Mouse (Mus musculus) forebrain, embryonic 10.5 days (tissue): Measurements from ENCODE around the gene Eva1c. TPM values are rescaled to one million over a fixed set of nuclear protein-coding genes. Genes with fewer than 3 reads are reported as not detected.

Experiments used
- DNase-seq: peaks from one replicate; pipeline ENCODE4 v3.0.0-alpha.2; 2017; ENCODE audit warnings: low spot score; ENCODE audit errors: extremely low spot score
- H3K27ac ChIP-seq: fragments of 300-500 bp; sonication (generic); 2 replicates; pipeline ENCODE4 v1.5.1; 2016; ENCODE audit warnings: mild to moderate bottlenecking
- H3K27me3 ChIP-seq: fragments of 300-500 bp; sonication (generic); 2 replicates; pipeline ENCODE4 v1.6.1; 2016; ENCODE audit warnings: mild to moderate bottlenecking; ENCODE audit not compliant: poor library complexity, severe bottlenecking
- H3K36me3 ChIP-seq: fragments of 300-500 bp; sonication (generic); replicated peaks from 2 replicates; pipeline ENCODE4 v1.6.1; 2016; ENCODE audit warnings: mild to moderate bottlenecking, moderate library complexity
- H3K4me1 ChIP-seq: fragments of 300-500 bp; sonication (generic); 2 replicates; pipeline ENCODE4 v1.6.1; 2016
- H3K4me3 ChIP-seq: fragments of 300-500 bp; sonication (generic); 2 replicates; pipeline ENCODE4 v1.5.1; 2016; ENCODE audit warnings: mild to moderate bottlenecking, moderate library complexity
- H3K9me3 ChIP-seq: fragments of 300-500 bp; sonication (generic); 2 replicates; pipeline ENCODE4 v1.6.1; 2016; ENCODE audit warnings: mild to moderate bottlenecking, moderate library complexity
- WGBS: fragments of 180-500 bp; shearing (Covaris S2); methylation state at CpG from one replicate; pipeline ENCODE4 v1.1.7; 2016; 5-methylcytosine and 5-hydroxymethylcytosine counted together
- polyA plus RNA-seq: library from polyadenylated mRNA; unstranded; fragments of >200 nt; fragmentation: Nextera tagmentation; extraction: Ambion mirVana; gene quantifications from 2 replicates; pipeline ENCODE4 v1.2.1, GENCODE M21; 2016

Gene Eva1c
- polyA plus RNA-seq: 0.33 and 0.48 TPM in 2 replicates

- no peak for DNase-seq
- no peak within 1 kb of the TSS for H3K4me3 ChIP-seq
- H3K9me3 ChIP-seq: no peaks in the 10 kb centered on the region
- no peaks in the 10 kb centered on the region for H3K36me3 ChIP-seq
- H3K27me3 ChIP-seq: peaks cover 45% of the 10 kb centered on the region
- no peak within 1 kb of the TSS for H3K27ac ChIP-seq
- WGBS: 65% methylated on average over 7 of the region's 7 CpGs
- peaks cover 21% of the 10 kb centered on the region for H3K4me1 ChIP-seq
These were observed at the start of gene Eva1c for GRCm38 (mm10) chr16:90826457-90826856. Gene Eva1c, plus strand, starts transcription at chr16:90826719.

DNA sequence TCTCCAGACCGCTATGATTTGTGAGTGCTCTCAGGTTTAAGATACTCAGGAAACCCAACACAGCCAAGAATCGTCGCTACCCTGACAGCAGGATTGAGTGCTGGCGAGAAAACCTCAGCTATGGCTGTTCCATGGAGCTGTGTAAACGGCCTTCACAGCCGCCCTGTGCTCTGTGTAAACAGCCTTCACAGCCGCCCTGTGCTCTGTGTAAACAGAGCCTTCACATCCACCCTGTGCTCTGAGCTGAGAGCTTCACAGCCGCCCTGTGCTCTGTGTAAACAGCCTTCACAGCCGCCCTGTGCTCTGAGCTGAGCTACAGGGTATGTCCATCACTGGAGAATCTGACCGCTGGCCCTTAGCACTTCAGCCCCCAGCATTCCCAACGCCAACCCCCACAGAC is 46.7 kb upstream of the Eva1c start:
- Histone ChIP-seq H3K27ac (no peak overlapping the region), H3K4me3 (no peak overlapping the region), H3K9me3 (no peaks in the 10 kb centered on the region), H3K27me3 (no peaks in the 10 kb centered on the region), H3K4me1 (no peaks in the 10 kb centered on the region), H3K36me3 (peaks cover 98% of the 10 kb centered on the region)
- WGBS: 92% methylated on average over 11 of the region's 11 CpGs
- no peak for DNase-seq

- H3K27me3 ChIP-seq: no peaks in the 10 kb centered on the region
- no peak overlapping the region for H3K27ac ChIP-seq
- WGBS: 94% methylated on average over 11 of the region's 11 CpGs
- H3K9me3 ChIP-seq: no peaks in the 10 kb centered on the region
- no peak overlapping the region for H3K4me3 ChIP-seq
- DNase-seq: no peak
- no peaks in the 10 kb centered on the region for H3K4me1 ChIP-seq
- H3K36me3 ChIP-seq: peaks cover 98% of the 10 kb centered on the region
These were observed 43.2 kb upstream of the Eva1c start for GRCm38 (mm10) chr16:90783302-90783701.

DNA sequence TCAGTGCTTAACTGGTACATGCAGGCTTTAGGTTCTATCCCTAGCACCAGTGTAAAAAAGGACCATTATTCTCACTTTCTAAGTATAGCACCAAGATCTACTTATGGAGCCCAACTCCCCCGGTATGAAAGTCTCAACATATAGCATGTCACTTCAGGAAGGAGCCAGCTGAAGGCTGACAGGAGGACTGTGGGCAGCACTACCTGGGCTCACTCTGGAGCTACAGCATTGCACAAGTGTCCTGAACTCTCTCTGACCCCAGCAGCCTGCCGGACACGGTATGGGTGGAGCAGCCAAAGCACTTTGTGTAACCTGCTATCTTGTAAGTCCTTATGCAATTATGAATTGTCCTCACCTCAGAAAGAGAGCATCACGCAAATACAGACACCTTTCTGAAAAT is 41.3 kb upstream of the Eva1c start:
- no peaks in the 10 kb centered on the region for H3K9me3 ChIP-seq
- peaks cover 98% of the 10 kb centered on the region for H3K36me3 ChIP-seq
- no peak overlapping the region for H3K4me3 ChIP-seq
- 90% methylated on average over 4 of the region's 4 CpGs for WGBS
- H3K27ac ChIP-seq: no peak overlapping the region
- no peak for DNase-seq
- no peaks in the 10 kb centered on the region for H3K27me3 ChIP-seq
- no peaks in the 10 kb centered on the region for H3K4me1 ChIP-seq

- Histone ChIP-seq H3K4me3 (no peak overlapping the region), H3K9me3 (no peaks in the 10 kb centered on the region), H3K27me3 (no peaks in the 10 kb centered on the region), H3K36me3 (peaks cover 100% of the 10 kb centered on the region), H3K4me1 (peaks cover 4% of the 10 kb centered on the region), H3K27ac (no peak overlapping the region)
- 94% methylated on average over 6 of the region's 6 CpGs for WGBS
- DNase-seq: no peak
These were observed 37.9 kb upstream of the Eva1c start for GRCm38 (mm10) chr16:90788580-90788979.

GRCm38 (mm10) chr16:90790946-90791345 is 35.6 kb upstream of the Eva1c start:
- H3K27ac ChIP-seq: no peak overlapping the region
- H3K27me3 ChIP-seq: no peaks in the 10 kb centered on the region
- peaks cover 4% of the 10 kb centered on the region for H3K4me1 ChIP-seq
- H3K9me3 ChIP-seq: no peaks in the 10 kb centered on the region
- H3K4me3 ChIP-seq: no peak overlapping the region
- DNase-seq: no peak
- 92% methylated on average over 6 of the region's 6 CpGs for WGBS
- H3K36me3 ChIP-seq: peaks cover 100% of the 10 kb centered on the region

DNA sequence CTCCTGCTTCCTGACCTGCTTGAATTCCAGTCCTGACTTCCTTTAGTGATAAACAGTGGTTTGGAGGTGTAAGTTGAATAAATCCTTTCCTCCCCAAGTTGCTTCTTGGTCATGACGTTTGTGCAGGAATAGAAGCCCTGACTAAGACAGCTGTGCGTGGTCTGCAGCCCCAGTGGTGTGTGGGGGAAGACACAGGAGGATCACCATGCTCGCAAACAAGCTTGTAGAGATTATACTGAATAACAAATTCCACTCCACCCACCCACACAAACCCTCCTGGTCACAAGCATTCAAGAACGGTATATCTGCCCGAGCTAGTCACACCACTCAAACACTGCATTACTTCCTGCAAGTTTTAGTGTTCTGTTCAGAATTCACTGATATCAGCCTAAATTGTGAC is 34.5 kb upstream of the Eva1c start:
- WGBS: 89% methylated on average over 5 of the region's 5 CpGs
- Histone ChIP-seq H3K9me3 (no peaks in the 10 kb centered on the region), H3K36me3 (peaks cover 97% of the 10 kb centered on the region)

GRCm38 (mm10) chr16:90792500-90792899 is 34.0 kb upstream of the Eva1c start:
- no peak overlapping the region for H3K27ac ChIP-seq
- no peak for DNase-seq
- WGBS: 80% methylated on average over 3 of the region's 3 CpGs
- H3K4me1 ChIP-seq: peaks cover 4% of the 10 kb centered on the region
- H3K27me3 ChIP-seq: no peaks in the 10 kb centered on the region
- peaks cover 97% of the 10 kb centered on the region for H3K36me3 ChIP-seq
- H3K9me3 ChIP-seq: no peaks in the 10 kb centered on the region
- no peak overlapping the region for H3K4me3 ChIP-seq

More for the DNA sequence above, 34.5 kb upstream of the Eva1c start:
- no peak for DNase-seq
- H3K27ac ChIP-seq: no peak overlapping the region
- H3K4me3 ChIP-seq: no peak overlapping the region
- no peaks in the 10 kb centered on the region for H3K27me3 ChIP-seq
- H3K4me1 ChIP-seq: peaks cover 4% of the 10 kb centered on the region

- H3K27me3 ChIP-seq: no peaks in the 10 kb centered on the region
- H3K4me1 ChIP-seq: peaks cover 4% of the 10 kb centered on the region
- H3K36me3 ChIP-seq: peaks cover 97% of the 10 kb centered on the region
- DNase-seq: no peak
- no peak overlapping the region for H3K27ac ChIP-seq
- no peak overlapping the region for H3K4me3 ChIP-seq
- H3K9me3 ChIP-seq: no peaks in the 10 kb centered on the region
These were observed 31.8 kb upstream of the Eva1c start for GRCm38 (mm10) chr16:90794708-90795107.

DNA sequence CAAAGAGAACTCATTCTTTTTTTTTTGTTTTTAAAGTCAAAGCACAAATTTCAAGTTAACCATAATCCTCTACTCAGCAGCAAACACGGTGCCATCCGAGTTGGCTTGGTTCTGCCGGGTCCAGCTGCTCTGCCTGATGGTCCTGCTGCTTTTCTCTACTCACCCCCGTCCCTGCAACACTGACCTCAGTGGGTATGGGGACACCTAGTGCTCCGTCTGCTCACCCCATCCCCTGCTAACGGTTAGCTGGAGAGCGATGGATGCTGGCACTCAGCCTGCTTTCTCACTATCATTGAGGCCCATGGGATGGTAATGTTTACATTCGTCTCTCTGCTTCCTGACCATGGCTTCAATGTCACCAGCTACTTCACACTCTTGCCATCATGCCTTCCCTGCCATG is 28.1 kb upstream of the Eva1c start:
- no peaks in the 10 kb centered on the region for H3K4me1 ChIP-seq
- H3K4me3 ChIP-seq: no peak overlapping the region
- H3K36me3 ChIP-seq: peaks cover 93% of the 10 kb centered on the region
- H3K9me3 ChIP-seq: no peaks in the 10 kb centered on the region
- WGBS: 91% methylated on average over 8 of the region's 8 CpGs
- DNase-seq: no peak
- no peak overlapping the region for H3K27ac ChIP-seq
- H3K27me3 ChIP-seq: no peaks in the 10 kb centered on the region

DNA sequence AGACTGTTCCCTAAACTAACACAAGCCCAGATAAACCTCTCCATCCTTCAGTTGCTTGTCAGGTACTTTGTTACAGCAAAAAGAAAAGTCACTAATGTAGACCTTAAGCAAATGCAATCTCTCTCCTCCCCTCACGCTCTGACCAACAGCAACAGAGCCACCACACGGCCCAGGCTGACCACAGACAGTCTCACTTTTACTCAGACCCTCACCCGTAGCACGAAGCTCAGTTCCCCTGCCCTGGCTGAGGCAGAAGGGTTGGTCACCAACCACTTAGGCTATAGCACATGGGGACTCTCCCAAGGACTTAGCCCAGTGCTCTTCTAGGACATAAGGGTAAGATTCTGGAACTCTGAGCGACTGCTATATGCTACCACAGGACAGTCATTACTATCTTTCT is 27.7 kb upstream of the Eva1c start:
- Histone ChIP-seq H3K27ac (no peak overlapping the region), H3K4me1 (no peaks in the 10 kb centered on the region), H3K9me3 (no peaks in the 10 kb centered on the region), H3K36me3 (peaks cover 93% of the 10 kb centered on the region), H3K4me3 (no peak overlapping the region), H3K27me3 (no peaks in the 10 kb centered on the region)
- DNase-seq: no peak
- 88% methylated on average over 5 of the region's 5 CpGs for WGBS

GRCm38 (mm10) chr16:90799840-90800239 is 26.7 kb upstream of the Eva1c start:
- H3K9me3 ChIP-seq: no peaks in the 10 kb centered on the region
- peaks cover 93% of the 10 kb centered on the region for H3K36me3 ChIP-seq
- H3K27me3 ChIP-seq: no peaks in the 10 kb centered on the region
- WGBS: 92% methylated on average over 10 of the region's 10 CpGs
- H3K4me3 ChIP-seq: no peak overlapping the region
- no peaks in the 10 kb centered on the region for H3K4me1 ChIP-seq
- no peak overlapping the region for H3K27ac ChIP-seq
- no peak for DNase-seq

- Histone ChIP-seq H3K9me3 (no peaks in the 10 kb centered on the region), H3K27ac (no peak overlapping the region), H3K36me3 (peaks cover 88% of the 10 kb centered on the region), H3K4me1 (no peaks in the 10 kb centered on the region), H3K27me3 (no peaks in the 10 kb centered on the region), H3K4me3 (no peak overlapping the region)
- no peak for DNase-seq
- 90% methylated on average over 5 of the region's 5 CpGs for WGBS
These were observed 25.3 kb upstream of the Eva1c start for GRCm38 (mm10) chr16:90801251-90801650.

GRCm38 (mm10) chr16:90801928-90802327 is 24.6 kb upstream of the Eva1c start:
- Histone ChIP-seq H3K4me1 (no peaks in the 10 kb centered on the region), H3K9me3 (no peaks in the 10 kb centered on the region), H3K36me3 (peaks cover 83% of the 10 kb centered on the region), H3K4me3 (no peak overlapping the region), H3K27me3 (no peaks in the 10 kb centered on the region), H3K27ac (no peak overlapping the region)
- DNase-seq: no peak
- WGBS: 92% methylated on average over 3 of the region's 3 CpGs
